Mouse (Mus musculus): ENCODE data around the gene Ell. TPM values are rescaled to one million over a fixed set of nuclear protein-coding genes. Genes with fewer than 3 reads are reported as not detected.
"Not testable (repeated sequence)": the region's sequence is repeated elsewhere in the genome, so short reads cannot be mapped to it uniquely, and the experiment has no call there.

The Ell gene
- total RNA-seq, 2 experiments from 2014 or later = 18.9 to 21.8 TPM

DNA sequence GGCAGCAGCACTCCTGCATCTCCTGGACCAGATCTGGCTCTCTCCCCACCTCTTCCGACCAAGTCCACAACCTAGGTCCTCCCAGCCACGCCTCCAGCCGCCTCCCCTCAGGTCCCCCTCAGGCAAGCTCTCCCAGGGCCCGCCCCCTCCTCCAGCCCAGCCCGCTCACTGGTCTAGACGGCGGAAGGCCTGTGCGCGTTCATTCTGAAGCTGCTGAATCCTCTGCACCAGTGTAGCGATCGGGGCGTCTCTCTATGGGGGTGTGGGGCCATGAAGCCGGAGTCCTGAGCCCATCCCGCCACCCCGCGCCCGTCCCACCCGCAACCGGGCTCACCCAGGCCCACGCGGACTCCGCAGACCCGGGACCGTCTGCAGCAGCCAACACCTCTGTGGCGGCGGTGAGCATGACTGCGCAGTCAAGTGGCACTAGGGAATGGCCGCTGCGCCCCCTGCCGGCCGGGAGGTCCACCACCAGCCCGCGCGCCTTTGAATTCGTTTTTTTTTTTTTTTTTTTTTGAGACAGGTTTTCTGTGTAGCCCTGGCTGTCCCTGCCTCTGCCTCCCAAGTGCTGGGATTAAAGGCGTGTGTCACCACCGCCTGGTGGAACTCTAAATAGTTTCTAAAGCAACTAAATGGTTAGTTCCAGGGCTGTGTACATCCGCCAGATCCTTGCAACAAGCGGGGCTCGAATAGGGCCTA lies 32.8 kb upstream of the Ell start, which contains the start of gene Rex1bd:
Rex1bd (minus strand) TSS at position 425 of the 699 bp plus-strand sequence.
- peak; percentile 90 to 97 for DNase-seq (ENCODE audit: low spot score in 2 of 2)

DNA sequence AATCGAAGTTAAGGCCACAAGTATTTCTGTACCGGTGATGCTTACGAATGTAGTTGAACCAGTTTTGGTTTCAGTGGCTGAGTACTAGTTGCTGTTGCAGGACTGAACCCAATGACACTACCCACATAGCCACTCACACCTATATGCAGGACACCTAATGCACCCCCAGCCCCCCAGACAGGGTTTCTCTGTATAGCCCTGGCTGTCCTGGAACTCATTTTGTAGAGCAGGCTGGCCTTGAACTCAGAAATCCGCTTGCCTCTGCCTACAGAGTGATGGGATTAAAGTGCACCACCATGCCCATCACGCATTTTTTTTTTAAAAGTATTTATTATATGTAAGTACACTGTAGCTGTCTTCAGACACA lies 32.2 kb upstream of the Ell start:
- no peak for DNase-seq (ENCODE audit: low spot score in 2 of 2)

DNA sequence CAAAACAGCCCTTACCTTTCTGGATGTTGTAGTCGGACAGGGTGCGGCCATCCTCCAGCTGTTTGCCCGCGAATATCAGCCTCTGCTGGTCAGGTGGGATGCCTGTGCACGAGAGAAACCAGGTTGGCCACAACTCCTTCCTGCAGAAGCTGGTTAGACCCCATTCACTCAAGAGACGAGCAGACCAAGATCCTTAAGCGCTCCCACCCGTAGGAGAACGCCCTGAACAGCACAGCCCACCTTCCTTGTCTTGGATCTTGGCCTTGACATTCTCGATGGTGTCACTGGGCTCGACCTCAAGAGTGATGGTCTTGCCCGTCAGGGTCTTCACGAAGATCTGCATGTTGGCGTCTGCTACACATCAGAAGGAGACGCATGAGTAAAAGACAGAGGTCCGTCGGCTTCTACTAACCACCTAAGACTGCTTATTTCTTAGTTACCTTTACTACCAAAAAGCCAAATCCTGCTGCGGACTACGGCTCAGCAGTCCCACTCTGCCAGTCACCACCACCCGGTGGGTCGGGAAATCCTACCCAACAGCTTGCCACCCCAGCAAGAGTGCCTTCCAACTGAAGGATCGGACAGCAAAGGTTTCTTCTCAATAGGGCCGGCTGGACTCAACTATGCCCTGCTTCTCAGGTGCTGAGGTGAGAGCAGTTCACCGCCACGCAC lies 29.8 kb upstream of the Ell start:
- no peak for DNase-seq (ENCODE audit: low spot score in 2 of 2)

DNA sequence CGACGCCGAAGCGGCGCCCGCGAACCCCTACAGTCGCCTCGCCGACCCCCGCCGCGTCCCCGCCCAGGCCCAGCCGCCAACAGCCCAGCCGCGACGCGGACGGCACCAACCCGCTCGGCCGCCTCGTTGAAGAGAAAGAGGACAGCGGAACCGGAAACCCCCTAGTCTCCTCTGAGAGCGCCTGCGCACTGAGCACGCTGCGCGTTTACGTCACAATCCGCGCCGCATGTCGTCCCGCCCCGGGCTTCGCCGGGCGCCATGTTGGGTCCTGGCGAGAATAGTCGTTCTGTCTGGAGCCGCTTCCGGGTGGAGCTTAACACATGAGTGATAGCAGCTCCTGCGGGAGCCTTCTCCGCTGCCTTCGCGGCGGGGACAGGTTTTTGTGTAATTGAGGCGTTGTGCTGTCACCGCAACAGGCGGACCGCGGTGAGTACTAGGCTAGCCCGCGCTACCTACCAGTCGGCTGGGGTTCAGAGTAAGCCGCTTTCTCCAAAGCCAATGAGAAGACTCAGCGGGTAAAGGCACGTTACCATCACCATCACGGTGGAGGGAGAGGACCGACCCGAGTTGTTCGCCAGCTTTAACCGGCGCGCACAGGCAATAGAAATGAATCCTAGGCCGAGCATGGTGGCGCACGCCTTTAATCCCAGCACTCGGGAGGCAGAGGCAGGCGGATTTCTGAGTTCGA lies 28.9 kb upstream of the Ell start, which contains the start of gene Uba52:
Uba52 (minus strand) TSS at position 574 of the 688 bp plus-strand sequence.
- peak; percentile 98 for DNase-seq (ENCODE audit: low spot score in 2 of 2)

DNA sequence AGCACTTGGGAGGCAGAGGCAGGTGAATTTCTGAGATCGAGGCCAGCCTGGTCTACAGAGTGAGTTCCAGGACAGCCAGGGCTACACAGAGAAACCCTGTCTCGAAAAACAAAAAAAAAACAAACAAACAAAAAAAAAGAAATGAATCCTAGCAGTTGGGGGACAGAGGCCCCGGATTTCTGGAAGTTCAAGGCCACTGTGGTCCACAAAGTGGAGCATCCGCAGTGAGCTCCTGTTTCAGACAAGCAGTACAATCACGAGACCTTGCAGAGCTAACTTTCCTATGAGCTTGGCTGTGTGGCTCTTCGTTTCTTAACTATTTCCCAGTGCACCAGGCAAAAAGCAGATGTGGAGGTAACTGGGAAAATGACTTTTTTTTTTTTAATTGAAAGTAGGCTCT lies 28.1 kb upstream of the Ell start:
- not testable (repeated sequence) for DNase-seq (ENCODE audit: low spot score in 2 of 2)

DNA sequence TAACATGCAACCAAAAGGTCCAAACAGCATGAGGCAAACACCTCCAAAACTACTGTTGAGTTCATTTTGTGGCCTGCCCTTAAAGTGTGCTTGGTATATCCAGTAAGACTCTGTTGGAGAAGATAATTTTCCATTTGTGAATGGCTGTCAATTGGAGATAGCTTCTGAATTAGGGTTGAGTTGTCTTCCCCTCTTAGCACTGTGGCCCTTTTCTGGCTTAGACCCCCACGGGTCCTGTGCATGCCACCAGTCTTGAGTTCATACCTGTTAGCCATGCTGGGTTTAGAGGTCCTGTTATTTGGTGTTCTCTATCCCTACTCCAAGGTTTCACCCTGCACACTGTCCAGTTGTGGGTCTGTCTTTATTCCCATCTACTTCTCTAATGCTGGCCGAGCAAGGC lies 27.5 kb upstream of the Ell start:
- no peak for DNase-seq (ENCODE audit: low spot score in 2 of 2)

DNA sequence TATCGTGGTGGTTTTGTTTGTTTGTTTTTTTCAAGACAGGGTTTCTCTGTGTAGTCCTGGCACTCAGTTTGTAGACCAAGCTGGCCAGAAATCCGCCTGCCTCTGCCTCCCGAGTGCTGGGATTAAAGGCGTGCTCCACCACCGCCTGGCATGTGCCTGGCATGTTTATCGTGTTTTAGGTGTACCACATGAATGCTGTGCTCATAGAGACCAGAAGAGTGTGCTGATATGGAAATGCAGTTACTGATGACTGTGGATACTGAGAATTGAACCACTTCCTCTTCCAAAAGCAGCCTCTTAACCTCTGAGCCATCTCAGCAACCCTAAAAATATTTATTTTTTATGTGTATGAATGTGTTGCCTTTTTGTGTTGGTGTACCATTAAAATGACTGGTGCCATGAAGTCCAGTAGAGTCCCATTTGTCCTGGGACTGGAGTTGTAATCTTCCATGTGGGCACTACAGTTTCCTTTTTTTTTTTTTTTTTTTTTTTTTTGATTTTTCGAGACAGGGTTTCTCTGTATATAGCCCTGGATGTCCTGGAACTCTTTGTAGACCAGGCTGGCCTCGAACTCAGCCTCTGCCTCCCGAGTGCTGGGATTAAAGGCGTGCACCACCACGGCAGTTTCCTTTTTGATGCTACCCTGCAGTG lies 26.9 kb upstream of the Ell start:
- no peak for DNase-seq (ENCODE audit: low spot score in 2 of 2)

DNA sequence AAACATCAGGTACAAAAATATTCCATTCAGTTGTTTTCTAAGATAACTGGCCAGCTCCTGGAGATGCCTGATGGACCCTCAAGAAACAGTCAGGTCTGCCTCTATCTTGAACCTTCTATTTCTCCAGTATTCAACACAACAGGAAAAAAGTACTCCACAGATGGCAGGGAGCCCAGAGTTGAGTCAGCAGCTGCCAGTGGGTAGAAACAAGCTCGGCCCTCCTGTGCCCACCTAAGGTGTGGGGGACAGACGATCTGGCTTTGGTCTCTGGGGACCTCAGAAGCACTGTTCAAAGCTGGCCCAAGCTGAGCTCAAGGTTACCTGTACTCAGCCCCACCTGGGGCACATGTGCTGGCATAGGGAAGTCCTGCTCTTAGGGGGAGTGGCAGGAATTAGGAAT lies 25.8 kb upstream of the Ell start:
- peak in 1 of 2 experiments; percentile 51 for DNase-seq (ENCODE audit: low spot score in 2 of 2)

DNA sequence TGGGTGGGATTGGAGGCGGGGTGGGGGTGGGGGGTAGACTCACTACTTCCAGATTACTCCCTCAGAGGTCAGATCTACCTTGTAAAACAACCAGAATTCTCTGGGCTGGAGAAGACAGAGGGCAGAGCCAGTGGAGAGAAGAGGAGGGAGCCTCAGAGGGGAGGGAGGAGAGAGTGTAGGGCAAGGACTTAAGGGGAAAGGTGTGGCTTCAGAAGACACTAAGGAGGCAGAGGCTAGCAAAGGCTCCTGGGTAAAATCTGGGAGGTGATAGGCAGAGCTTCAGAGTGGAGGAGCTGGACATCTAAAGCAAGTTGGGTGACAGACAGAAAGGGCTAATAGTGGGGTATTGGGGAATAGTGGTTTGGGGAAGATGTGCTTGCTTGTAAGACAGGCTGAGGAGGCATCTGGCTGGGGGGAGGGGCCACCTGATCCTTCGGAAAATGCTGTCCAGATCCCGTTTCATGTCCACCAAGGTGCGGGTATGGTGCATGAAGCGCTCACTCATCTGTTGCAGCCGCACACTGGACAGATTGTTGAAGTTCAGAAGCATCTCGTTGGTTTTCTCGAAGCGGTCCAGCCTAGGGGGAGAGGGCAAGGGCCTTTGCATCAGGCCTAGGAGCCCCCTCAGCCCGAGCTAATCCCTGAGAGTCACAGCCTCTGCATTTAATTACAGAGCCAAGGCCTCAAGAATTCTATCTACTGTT lies 21.2 kb upstream of the Ell start:
- no peak for DNase-seq (ENCODE audit: low spot score in 2 of 2)

DNA sequence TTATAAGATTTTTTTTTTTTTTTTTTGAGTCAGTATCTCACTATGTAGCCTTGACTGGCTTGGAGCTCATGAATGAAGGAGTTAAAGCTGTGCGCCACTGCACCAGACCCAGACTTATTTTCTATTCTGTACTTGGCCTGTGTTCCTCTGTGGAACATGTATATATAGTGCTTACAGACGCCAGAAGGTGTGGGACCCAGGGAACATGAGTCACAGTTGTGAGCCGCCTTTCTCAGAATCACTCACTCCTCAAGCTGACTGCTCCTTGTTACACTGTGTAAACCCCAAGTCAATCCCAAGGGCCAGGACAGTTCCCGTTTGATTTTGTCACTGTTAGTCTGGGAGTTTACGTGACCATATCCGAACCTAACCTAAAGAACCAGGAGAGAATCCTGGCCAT lies 20.2 kb upstream of the Ell start:
- DNase-seq (ENCODE audit: low spot score in 2 of 2) = no peak

DNA sequence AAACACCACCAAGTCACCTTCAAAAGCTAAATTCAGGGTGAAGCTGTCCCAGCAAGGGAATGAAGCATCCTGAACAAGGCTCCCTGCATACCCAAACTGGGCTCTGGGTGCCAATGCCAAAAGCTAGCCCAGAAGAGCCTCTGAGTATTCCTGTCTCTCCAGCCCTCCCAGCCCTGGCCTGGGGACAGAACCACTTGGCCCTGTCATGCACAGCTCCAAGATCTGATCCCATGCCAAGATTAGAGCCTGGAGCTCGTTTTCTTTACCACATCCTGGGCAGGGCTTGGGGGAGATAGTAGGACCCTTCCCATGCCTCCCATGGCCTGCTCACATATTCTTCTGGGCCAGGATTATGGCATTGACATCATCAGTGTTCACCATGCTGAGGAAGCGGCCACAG lies 19.7 kb upstream of the Ell start:
- DNase-seq (ENCODE audit: low spot score in 2 of 2) = no peak

DNA sequence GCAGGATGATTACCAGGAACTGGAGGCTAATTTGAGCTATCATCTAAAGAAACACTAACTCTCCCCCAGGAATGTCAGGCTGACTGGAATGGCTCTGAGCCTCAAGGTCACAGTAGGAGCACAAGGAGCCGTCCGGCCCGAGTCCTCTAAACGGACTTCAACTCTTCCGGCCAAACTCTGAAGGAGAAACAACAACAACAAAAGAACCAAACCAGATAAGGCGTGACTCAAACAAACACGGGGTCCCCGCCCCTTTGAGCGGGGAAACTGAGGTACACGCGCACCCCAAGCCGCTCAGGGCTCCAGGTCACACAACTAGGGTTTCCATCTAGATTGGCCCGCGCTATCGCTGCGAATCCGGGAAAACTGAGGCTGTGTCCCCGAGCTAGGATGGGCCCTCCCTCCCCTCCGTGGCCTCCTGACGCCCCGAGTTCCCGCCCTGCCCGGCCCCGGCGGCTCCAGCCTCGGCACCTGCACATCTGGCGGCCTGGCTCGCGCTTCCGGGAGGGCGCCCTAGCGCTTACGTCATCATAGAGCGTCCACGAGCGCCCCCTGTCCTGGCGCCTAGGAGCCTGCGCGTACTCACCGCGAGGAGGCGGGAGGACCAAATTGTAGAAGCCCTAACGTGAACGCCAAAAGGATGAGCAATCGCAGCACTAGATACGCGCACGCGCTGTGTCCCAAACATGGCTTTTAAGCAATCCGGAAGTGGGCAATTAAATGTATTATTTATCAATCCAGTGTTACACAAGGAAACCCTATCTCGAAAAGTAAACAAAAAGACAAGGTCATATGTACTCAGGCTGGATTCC lies 16.5 kb upstream of the Ell start:
- peak; percentile 94 to 97 for DNase-seq (ENCODE audit: low spot score in 2 of 2)

DNA sequence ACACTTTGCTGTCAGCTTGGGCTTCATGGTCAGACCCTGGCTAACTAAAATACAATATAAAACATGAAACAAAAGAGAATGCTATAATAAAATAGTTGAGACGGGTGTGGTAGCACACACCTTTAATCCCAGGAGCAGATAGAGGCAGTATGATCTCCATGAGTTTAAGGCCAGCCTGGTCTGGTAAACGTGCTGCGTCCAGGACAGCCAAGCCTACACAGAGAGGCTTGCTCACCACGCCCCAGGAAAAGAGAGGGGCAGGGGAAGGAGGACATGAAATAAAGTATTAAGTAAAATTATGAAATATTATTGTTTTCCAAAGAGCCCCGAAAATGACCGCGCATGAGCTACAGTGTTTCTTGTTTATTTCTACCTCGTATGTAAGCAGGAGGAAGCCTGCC lies 12.1 kb upstream of the Ell start:
- DNase-seq (ENCODE audit: low spot score in 2 of 2) = no peak

DNA sequence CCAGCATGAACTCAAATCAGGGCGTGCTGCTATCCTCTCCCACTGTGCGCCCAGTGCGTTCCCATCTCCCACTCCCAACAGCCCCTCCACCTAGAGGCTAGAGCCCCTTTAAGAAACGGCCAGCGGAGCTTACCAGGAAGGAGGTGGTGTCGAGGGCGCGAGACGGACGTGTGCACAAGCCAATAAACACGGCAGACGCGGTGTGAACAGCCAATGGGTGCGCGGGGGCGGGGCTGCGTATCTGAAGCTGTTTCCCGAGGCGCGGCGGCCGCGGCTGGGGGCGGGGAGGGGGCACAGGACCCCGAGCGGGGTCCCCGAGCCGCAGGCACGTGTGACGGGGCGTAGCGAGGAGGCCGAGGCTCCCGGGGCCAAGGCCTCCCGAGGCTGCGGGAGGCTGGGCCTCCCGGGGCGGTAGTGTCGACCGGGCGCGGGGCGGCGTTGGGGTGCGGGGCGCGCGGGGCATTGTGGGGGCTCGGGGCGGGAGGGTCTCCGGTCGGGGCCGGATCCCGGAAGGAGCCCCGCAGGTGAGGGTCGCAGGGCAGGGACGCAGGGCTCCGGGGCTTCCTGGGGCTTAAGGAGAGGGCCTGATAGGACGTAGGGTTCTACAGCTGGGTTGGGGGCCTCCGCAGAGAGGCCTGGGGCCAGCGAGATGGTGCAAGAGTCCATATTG lies 11.6 kb upstream of the Ell start, which contains the start of the genes Fkbp8 and Kxd1:
Fkbp8 (plus strand) TSS at position 213 of the 670 bp plus-strand sequence.
Kxd1 (minus strand) TSS at position 445 of the 670 bp plus-strand sequence.
- DNase-seq (ENCODE audit: low spot score in 2 of 2) = peak; percentile 97 to 100

DNA sequence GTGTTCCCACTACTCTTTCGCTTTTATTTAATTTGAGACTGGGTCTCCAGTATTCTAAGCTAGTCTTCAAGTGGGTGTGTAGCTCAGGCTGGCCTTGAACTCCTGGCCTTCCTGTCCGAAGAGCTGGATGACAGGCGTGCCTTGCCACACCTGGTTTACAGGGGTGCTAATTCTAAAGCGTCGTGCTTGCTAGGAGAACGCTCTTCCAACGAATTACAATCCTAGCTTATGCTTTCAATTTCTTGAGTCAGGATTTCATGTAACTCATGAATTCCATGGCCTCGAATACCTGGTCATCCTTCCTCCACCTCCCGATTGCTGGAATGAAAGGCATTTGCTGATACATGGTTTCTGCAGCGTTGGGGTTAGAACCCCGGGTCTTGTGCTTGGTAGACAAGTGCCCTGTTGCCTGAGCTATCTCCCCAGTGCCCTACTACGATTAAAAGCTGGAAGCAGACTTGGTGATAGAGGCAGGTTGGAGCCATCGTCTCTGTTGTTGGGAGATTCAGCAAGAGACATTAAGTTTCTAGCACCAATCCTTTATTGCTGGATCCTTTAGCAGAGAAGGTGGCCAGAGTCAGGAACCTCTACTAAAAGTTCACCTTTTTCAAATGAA lies 11.0 kb upstream of the Ell start:
- no peak for DNase-seq (ENCODE audit: low spot score in 2 of 2)

DNA sequence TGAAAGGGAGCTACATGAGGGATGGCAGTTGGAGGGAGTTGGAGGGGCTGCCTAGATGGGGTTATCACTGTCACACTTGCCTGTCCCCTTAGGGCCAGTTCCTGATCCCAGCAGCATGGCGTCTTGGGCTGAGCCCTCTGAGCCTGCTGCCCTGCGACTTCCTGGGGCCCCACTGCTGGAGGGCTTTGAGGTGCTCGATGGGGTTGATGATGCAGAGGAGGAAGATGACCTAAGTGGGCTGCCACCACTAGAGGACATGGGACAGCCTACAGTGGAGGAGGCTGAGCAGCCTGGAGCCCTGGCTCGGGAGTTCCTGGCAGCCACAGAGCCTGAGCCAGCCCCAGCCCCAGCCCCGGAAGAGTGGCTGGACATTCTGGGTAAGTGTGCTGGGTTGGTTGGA lies 10.0 kb upstream of the Ell start:
- DNase-seq (ENCODE audit: low spot score in 2 of 2) = no peak

DNA sequence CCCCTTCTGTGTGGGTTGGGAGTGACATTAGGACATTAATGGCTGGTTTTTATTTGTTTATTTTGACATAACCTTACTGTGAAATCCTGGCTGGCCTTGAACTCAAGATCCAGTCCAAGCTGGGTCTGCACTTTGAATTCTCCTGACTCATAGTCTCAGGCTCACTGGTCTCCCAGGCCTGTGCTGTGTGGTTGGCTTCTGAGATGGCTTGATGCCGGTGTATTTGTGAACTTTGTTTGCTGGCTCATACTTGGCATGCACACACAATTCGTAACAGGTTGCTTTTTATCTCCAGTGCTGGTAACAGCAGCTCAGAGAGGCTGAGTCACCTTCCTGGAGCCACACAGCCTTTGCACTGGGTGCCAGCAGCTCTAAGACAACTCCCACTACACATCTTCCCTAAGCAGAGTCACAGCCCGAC lies 9.5 kb upstream of the Ell start:
- no peak for DNase-seq (ENCODE audit: low spot score in 2 of 2)

DNA sequence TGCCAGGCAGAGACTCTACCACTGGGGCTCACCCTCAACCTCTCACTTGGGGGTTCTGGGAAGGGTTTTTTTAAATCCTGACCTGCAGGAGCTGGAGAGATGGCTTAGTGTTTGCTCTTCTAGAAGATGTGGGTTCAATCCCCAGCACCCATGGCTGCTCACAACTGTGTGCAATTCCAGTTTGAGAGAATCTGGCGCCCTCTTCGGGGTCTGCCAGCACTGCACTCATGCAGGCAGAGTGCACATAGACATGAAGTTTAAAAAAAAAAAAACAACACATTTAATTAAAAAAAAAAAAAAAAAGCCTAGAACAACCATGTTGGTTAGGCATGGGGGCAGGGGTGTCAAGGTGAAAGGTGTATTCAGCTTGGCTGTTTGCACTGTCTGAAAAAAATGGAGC lies 8.9 kb upstream of the Ell start:
- no peak for DNase-seq (ENCODE audit: low spot score in 2 of 2)

DNA sequence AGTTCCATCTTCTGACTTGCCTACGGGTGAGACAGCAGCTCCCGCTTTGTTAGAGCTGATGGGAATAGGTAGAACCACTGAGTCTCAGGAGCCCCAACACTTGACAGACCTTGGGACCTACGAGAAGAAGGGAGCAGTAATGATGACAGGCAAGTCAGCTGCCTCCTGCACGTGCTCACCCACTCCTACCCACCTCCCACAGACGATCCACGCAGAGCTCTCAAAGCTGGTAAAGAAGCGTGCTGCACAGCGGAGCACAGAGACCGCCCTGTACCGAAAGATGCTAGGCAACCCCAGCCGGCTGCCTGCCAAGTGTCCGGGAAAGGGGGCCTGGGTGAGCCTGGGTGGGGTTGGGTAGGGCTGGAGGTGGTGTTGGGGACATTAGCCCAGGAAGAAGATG lies 5.0 kb upstream of the Ell start:
- DNase-seq (ENCODE audit: low spot score in 2 of 2) = peak in 1 of 2 experiments; percentile 57
